Mouse (Mus musculus): ENCODE results near the gene Ube2a. TPM values are rescaled to one million over a fixed set of nuclear protein-coding genes. Genes with fewer than 3 reads are reported as not detected.
"Not testable (repeated sequence)": the region's sequence is repeated elsewhere in the genome, so short reads cannot be mapped to it uniquely, and the experiment has no call there.

Gene Ube2a
- 10 to 100 TPM; 38.8 to 46.3 (median 44.9) TPM for total RNA-seq (2022)

- no peak for DNase-seq (ENCODE audit: low spot score in 2 of 2)
These were observed at the start of gene Ube2a, which contains the start of gene C330007P06Rik for GRCm38 (mm10) chrX:36873765-36874164. Gene Ube2a (plus strand): TSS chrX:36873900. Gene C330007P06Rik (minus strand): TSS chrX:36874111.

GRCm38 (mm10) chrX:36823932-36824711, 49.6 kb upstream of the Ube2a start:
- no peak for DNase-seq (ENCODE audit: low spot score in 2 of 2)

DNA sequence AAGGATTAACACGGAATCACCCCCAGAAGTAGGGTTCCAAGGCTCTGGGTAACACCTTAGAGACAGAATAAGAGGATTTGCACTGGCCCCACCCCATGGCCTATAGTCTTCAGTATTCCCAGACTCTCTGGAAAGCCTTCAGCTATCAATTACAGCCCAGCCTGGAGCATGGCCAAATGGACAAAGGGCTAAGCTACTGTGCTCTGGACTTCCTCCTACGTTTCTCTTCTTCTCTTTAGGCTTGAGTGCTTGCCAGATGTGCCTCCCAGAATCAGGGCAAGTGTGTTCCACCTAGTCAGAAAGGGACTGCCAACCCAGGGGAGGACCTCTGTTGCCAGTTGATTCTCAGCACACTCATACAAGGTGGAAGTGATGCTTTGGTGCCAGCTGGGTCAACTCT, 48.7 kb upstream of the Ube2a start:
- DNase-seq (ENCODE audit: low spot score in 2 of 2), result no peak

DNA sequence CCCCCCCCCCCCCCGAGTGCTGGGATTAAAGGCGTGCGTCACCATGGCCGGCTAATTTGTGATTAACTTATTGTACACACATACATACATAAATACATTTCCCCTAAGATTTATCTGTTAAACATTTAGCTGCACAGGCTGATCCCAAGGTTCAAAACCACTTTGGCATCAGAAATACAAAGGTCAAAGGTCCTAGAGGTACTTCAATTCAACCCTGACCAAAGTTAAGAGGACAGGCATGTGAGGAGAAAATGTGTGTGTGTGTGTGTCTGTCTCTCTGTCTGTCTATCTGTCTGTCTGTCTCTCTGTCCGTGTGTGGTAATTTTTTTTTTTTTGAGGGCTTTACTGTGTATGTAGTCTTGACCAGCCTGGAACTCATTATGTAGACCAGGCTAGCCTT, 46.8 kb upstream of the Ube2a start:
- DNase-seq (ENCODE audit: low spot score in 2 of 2), result no peak

DNA sequence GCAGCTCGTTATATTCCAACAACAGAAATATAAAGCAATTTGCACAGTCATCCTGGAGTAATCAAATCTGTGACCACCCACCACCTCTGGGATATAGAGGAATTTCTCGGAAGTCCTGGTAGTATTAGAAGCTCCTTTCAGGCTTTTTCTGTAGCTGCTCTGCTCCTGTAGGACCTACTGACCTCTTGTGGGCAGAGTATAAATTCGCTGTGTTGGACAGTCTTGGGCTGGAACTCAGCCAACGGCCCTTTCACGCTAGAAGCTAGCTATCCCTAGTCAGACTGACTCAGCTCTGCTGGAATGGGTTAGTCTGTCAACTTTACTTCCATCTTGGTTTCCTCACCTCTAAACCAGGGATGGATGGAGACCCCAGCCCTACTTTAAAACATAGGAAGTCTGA, 43.4 kb upstream of the Ube2a start:
- no peak for DNase-seq (ENCODE audit: low spot score in 2 of 2)

GRCm38 (mm10) chrX:36831632-36832031, 42.1 kb upstream of the Ube2a start:
- DNase-seq (ENCODE audit: low spot score in 2 of 2), result no peak

DNA sequence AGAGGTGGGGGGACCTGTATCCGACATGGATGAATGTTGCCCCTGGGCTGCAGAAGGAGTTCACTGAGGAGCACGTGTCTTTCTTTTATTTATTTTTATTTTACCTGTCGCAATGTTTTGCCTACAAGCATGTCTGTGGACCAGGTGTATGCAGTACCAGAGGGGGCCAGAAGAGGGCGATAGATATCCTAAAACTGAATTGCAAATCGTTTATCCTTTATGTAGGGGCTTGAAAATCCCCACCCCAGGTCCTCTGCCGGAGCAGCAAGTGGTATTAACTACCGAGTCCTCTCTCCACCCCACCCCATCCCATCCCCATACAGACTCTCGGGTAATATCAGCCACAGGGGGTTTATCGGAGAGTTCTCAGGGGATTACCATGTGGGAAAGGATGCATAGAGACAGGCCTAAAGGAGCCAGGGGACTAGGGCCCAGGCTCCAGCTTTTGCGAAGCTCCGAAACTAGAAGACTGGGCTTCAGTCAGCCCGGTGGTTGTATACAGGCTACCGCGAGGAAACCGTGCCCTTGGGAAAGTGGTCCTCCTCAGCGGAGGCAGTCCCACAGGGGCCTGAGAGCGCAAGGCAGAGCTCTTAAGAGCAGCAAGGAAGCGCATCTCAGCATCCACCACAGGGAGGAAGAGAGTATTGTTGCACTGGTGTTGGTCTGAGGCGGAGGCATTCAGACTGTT, 40.2 kb upstream of the Ube2a start:
- peak in 1 of 2 experiments; percentile 25 for DNase-seq (ENCODE audit: low spot score in 2 of 2)

GRCm38 (mm10) chrX:36837069-36837676, 36.5 kb upstream of the Ube2a start:
- DNase-seq (ENCODE audit: low spot score in 2 of 2), result no peak

DNA sequence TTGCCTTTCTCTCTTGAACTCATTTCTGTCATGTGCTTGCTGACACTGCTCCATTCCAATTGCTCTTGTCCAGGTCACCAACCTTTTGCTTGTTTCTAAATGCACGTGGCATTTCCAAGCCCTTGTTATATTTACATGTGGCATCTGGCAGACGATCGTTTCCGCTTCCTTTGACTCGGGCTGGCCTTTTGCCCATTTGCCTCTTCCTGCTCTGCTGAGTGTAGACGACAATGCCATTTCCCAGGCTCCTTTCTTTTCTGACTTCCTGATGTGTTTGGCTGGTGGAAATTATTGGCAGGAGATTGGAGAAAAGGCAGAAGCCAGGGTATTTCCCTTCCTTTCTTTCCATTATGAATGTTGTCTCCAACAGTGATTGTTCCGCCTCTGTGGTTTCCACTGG, 34.3 kb upstream of the Ube2a start:
- DNase-seq (ENCODE audit: low spot score in 2 of 2), result no peak

- DNase-seq (ENCODE audit: low spot score in 2 of 2), result no peak
These were observed 32.0 kb upstream of the Ube2a start for GRCm38 (mm10) chrX:36841698-36842097.

GRCm38 (mm10) chrX:36843346-36843990, 30.2 kb upstream of the Ube2a start:
- no peak for DNase-seq (ENCODE audit: low spot score in 2 of 2)

DNA sequence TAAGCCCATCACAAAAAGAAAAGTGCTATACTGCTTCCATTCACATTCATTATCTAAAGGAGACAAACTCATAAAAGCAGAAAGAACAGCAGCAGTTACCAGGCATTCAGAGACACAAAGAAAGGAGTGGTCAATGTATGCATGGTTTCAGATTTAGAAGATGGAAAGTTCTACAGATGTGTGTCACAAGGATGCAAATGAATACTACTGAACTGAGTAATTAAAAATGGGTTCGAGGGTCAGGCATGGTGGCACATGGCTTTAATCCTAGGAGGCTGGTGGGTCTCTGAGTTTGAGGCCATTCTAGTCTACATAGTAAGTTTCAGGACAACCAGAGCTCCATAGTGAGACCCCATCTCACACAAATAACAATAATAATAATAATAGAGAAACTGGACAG, 26.5 kb upstream of the Ube2a start:
- DNase-seq (ENCODE audit: low spot score in 2 of 2), result no peak

DNA sequence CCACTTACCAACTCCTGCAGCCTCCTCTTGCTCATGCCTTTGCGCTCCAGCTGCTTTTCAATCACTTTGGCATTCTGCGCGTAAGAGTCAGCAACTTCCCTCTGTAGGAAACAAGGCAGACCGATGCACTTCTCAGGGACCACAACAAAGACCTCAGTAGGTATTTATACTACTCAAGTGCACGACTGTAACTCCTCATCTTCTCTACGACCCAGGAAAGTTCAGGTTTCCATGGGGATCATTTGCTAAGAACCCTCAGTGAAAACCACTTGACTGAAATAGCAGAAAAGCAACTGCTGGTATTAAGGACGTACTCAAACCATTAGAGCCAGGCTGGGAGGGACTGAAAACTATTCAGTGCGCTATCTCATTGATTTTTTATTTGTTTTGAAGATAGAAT, 21.1 kb upstream of the Ube2a start:
- DNase-seq (ENCODE audit: low spot score in 2 of 2), result no peak

GRCm38 (mm10) chrX:36863766-36864608, 9.7 kb upstream of the Ube2a start:
- DNase-seq (ENCODE audit: low spot score in 2 of 2), result peak; percentile 68 to 69

DNA sequence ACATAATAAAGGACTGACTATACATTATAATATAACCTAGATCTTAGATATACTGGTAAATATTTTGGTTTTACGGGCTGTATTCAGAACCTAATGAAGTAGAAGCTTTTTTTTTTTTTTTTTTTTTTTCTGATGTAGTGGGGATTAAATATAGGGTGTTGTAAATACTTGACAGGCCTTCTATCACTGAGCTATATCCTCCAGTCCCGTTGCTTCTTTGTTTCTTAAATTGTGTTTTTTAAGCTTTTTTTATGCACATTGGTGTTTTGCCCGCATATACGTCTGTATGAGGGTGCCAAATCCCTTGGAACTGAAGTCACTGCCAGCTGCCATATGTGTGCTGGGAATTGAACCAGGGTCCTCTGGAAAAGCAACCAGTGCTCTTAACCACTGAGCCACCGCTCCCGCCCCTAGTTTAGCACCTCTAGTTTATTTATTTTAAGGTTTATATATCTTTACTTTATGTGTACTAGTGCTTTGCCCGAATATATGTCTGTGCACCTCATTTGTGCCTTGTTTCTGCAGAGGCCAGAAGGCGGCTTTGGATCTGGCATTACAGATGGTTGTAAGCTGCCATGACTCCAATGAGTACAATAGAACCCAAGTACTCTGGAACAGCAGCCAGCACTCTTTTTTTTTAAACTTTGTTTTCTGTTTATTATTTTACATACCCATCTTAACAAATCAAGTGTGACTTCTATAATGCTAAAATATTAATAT, 8.9 kb upstream of the Ube2a start:
- no peak for DNase-seq (ENCODE audit: low spot score in 2 of 2)

- no peak for DNase-seq (ENCODE audit: low spot score in 2 of 2)
These were observed 3.3 kb upstream of the Ube2a start for GRCm38 (mm10) chrX:36870372-36870771.

- peak; percentile 65 to 66 for DNase-seq (ENCODE audit: low spot score in 2 of 2)
These were observed 537 bp downstream of the Ube2a start for GRCm38 (mm10) chrX:36874178-36874696.

GRCm38 (mm10) chrX:36874704-36875128, 1.0 kb downstream of the Ube2a start:
- no peak for DNase-seq (ENCODE audit: low spot score in 2 of 2)

DNA sequence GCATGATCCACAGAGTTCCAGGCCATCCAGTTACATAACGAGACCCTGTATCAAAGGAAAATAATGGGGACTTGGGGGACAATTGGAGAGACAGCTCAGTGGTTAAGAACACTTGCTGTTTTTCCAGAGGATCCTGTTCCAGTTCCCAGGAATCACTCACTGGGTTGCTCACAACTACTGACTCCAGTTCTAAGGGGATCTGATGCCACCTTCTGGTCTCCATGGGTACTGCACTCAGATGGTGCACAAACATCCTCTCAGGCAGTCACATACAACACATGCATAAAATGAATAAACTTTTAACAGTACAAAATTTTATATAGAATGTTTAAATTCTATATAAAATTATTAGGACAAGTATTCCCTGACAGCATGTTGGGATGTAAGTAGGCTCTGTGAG, 11.0 kb downstream of the Ube2a start:
- no peak for DNase-seq (ENCODE audit: low spot score in 2 of 2)

- not testable (repeated sequence) for DNase-seq (ENCODE audit: low spot score in 2 of 2)
These were observed 25.2 kb downstream of the Ube2a start for GRCm38 (mm10) chrX:36898931-36899330.
